Mouse (Mus musculus) subcutaneous adipose tissue, adult 2 months (tissue): ENCODE results near the gene Tlr2. TPM values are rescaled to one million over a fixed set of nuclear protein-coding genes. Genes with fewer than 3 reads are reported as not detected.

Source experiments
- polyA plus RNA-seq: library from polyadenylated mRNA; depleted of rRNA; stranded (reverse); fragments of >200 nt; gene quantifications from 2 replicates; pipeline ENCODE4 v1.2.3, GENCODE M21; 2012; ENCODE audit warnings: low replicate concordance; rRNA removed

The Tlr2 gene
- 3.6 and 8.1 TPM in 2 replicates for polyA plus RNA-seq

DNA sequence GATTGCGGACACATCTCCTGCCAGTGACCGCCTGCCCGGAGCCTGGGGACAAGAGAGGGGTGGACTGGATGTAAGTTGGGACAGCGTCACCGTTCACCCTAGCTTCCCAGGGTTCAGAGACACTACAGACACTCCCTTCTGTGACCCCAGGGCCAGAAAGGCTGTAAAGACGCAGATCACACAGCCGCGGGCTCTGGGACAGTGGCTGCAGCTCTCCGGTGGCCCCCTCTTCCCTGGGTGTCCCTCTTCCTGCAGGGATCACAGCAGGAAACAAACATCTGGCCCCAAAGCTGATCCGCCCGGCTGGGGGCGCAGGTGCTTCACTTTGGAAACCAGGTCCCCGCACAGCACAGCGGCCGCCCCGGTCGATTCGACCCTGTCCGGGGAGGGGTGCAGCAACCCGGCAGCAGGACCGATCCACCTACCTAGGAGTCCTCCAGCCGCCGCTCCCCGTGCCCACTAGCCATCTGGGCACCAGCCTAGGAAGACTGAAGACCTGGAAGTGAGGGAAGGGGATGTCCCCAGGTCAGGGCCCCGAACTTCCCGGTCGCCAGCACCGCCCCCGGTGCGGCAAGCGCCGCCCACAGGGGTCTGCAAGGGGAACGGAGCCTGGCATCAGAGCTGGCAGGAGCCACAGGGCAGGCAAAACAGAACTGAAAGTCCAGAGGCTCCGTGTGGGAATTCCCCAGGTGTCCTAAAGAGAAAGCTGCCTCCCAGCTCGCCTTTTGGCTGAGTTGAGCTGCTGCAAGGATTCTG lies at the start of gene Tlr2:
Tlr2 (minus strand) TSS at position 673 of the 756 bp plus-strand sequence.

Other genes starting within 250 kb of the Tlr2 start
- gene Sfrp2, start 75.4 kb downstream of the Tlr2 start, polyA plus RNA-seq, result 63.5 and 201 TPM in 2 replicates
- 14.7 and 23.6 TPM in 2 replicates for gene Tmem131l, start 198.4 kb upstream of the Tlr2 start, polyA plus RNA-seq